Comparison of ENCODE assay signal across 8 mouse cellular contexts in the genomic region with DNA sequence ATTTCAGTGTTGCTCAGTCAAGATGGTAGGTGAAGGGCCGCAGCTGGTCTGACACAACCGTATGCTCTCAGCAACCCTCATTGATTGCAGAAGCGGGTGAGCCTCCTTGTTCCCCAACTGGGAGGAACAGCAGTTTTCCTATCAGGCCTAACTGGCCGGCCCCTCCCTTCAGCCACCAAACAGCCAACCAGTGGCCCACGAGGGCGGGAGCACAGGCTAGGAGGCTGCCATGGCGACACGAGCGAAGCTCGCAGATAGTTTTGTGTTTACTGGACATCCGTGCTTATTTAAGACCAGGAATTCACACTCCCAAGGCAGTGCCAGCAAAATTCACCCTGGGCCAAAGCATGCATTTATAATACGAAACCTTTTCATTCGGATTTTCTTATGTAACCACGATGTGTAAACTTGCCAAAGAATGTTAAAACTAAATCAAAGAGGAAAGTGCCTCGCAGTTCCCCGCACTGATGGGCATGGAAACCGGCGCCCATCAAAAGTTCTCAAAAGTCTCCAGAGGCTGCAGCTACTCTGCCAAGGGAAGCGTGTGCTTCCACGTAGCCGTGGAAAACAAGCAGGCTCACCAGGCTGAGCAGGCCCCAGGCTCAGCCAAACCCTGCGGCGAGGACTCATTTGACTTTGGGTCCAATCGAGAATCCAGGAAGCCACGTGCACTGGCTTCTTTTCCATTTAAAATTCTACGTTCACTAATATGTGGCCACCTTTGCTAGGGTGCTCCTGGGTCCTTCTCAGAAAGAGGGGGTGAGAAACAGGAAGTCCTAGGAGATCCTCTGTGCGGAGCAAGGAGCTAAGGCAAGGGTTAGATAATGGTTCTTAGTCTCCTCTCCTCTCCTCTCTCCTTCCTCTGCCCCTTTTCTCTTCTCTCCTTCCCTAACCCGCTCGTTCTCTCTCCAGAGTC. TPM values are rescaled to one million over a fixed set of nuclear protein-coding genes. Genes with fewer than 3 reads are reported as not detected.
A peak's percentile ranks its signal among the peaks of the same experiment; 100 is the strongest.
DNase-seq lines count a peak whose midpoint lies in the region; ATAC-seq and TF ChIP-seq lines count a peak whose summit lies in the region.

No protein-coding gene starts in this region.

- peak overlapping the region; percentile 24; the same call in 1 of the 2 replicates for H3K9ac ChIP-seq in hindbrain, embryonic 15.5 days

- no peaks in the 10 kb centered on the region for H3K4me1 ChIP-seq in cortical plate, adult 2 months (ENCODE audit: control insufficient read depth, insufficient read depth, low read length)
- H3K4me1 ChIP-seq in hindbrain, embryonic 15.5 days (replicated peaks): peaks cover 18% of the 10 kb centered on the region

- 0 out of 2 replicates have a peak, but pooled peaks have one; percentile 49 for TF ChIP-seq POLR2A in cortical plate, adult 2 months (IDR thresholded peaks at IDR 0.05; ENCODE audit: extremely low read depth, insufficient read depth, low read length)

- H3K27ac ChIP-seq in cortical plate, adult 2 months (ENCODE audit: insufficient read depth, low read length): no peak overlapping the region
- H3K27ac ChIP-seq in hindbrain, embryonic 15.5 days (replicated peaks): peak overlapping the region; percentile 51

- H3K4me3 ChIP-seq in cortical plate, adult 2 months (ENCODE audit: insufficient read depth, low read length): peak overlapping the region; percentile 24
- peak overlapping the region; percentile 38 for H3K4me3 ChIP-seq in hindbrain, embryonic 15.5 days

- ATAC-seq in hindbrain, embryonic 15.5 days (ENCODE audit: low FRiP score, low read depth): peak; percentile 92

- no peak for TF ChIP-seq CTCF in cortical plate, adult 2 months (IDR thresholded peaks at IDR 0.05; ENCODE audit: extremely low read depth, insufficient read depth, low read length)

- H3K9me3 ChIP-seq in hindbrain, embryonic 15.5 days: no peaks in the 10 kb centered on the region

- no peaks in the 10 kb centered on the region for H3K27me3 ChIP-seq in hindbrain, embryonic 15.5 days

- H3K4me2 ChIP-seq in hindbrain, embryonic 15.5 days: peak overlapping the region; percentile 67

- H3K36me3 ChIP-seq in hindbrain, embryonic 15.5 days: no peaks in the 10 kb centered on the region

- peak; percentile 88 to 94 for DNase-seq in adrenal gland, adult (ENCODE audit: inconsistent age in 2 of 2, low spot score in 1 of 2)
- peak; percentile 76 for DNase-seq in gastrocnemius, adult 18-20 months (ENCODE audit: low spot score)
- DNase-seq in layer of hippocampus, postnatal 36 days: peak; percentile 69 to 79
- peak; percentile 80 for DNase-seq in lung, postnatal 14 days
- DNase-seq in ovary, postnatal 36 days (ENCODE audit: low spot score): peak; percentile 83
- DNase-seq in thymus, postnatal 25 days: peak; percentile 17

- 8% methylated on average over 29 of the region's 29 CpGs for WGBS in hindbrain, embryonic 15.5 days

RNA-seq across cellular contexts. Expression of a gene that starts 51.7 kb away (rescaled TPM):
- not detected in 2 replicates for polyA plus RNA-seq in cortical plate, adult 2 months (2012; rRNA removed)
- total RNA-seq in gastrocnemius, adult 18-20 months (2021): not detected
- 0.32 and 0.41 TPM in 2 replicates for polyA plus RNA-seq in hindbrain, embryonic 15.5 days (2015; fragmentation: Nextera tagmentation; extraction: Ambion mirVana)
- total RNA-seq in layer of hippocampus, postnatal 36 days (2021): not detected

RNA-seq across cellular contexts. Expression of a gene that starts 57.2 kb away (rescaled TPM):
- 2.9 and 4.0 TPM in 2 replicates for polyA plus RNA-seq in cortical plate, adult 2 months (2012; rRNA removed)
- 1 to 10 TPM in 1 of 2 experiments, under 1 TPM in 1; 0.55 to 1.1 TPM for total RNA-seq in gastrocnemius, adult 18-20 months (2021)
- 3.9 and 7.1 TPM in 2 replicates for polyA plus RNA-seq in hindbrain, embryonic 15.5 days (2015; fragmentation: Nextera tagmentation; extraction: Ambion mirVana)
- total RNA-seq in layer of hippocampus, postnatal 36 days (2021): 1 to 10 TPM; 5.0 to 5.4 TPM

Comparison
In these comparisons a context has a peak if more than half of its experiments do, and no peak if none do; other contexts are left out.
1. DNase-seq: peak in every context shown above with its lines; median percentile 91 in adrenal gland, adult; 83 in ovary, postnatal 36 days; 80 in lung, postnatal 14 days; 76 in gastrocnemius, adult 18-20 months; 74 in layer of hippocampus, postnatal 36 days; 17 in thymus, postnatal 25 days.